Mouse (Mus musculus): Measurements from ENCODE around the gene Dpy30. TPM values are rescaled to one million over a fixed set of nuclear protein-coding genes. Genes with fewer than 3 reads are reported as not detected.
"Not testable (repeated sequence)": the region's sequence is repeated elsewhere in the genome, so short reads cannot be mapped to it uniquely, and the experiment has no call there.

The Dpy30 gene
- polyA plus RNA-seq, 1 experiment, result 17.8 TPM

GRCm38 (mm10) chr17:74328146-74328545 lies 4.4 kb upstream of the Dpy30 start:
- H3K4me1 ChIP-seq (ENCODE audit: control insufficient read depth, insufficient read depth, insufficient read length, low read length); H3K27ac ChIP-seq (ENCODE audit: insufficient read depth, low read depth, low read length); H3K36me3 ChIP-seq (ENCODE audit: control insufficient read depth, insufficient read depth, low read length); H3K27me3 ChIP-seq (ENCODE audit: control insufficient read depth, insufficient read depth, low read length); H3K4me3 ChIP-seq (ENCODE audit: low read depth, low read length): not testable (repeated sequence)
- TF ChIP-seq CTCF (IDR thresholded peaks at IDR 0.05; ENCODE audit: extremely low read depth, insufficient read length, insufficient replicate concordance, low read depth, low read length), result peak; percentile 38; the same call in 1 of the 2 replicates
- 50% methylated on average over 2 of the region's 2 CpGs for WGBS

GRCm38 (mm10) chr17:74327195-74327594 lies 3.5 kb upstream of the Dpy30 start:
- not testable (repeated sequence) for H3K27ac ChIP-seq (ENCODE audit: insufficient read depth, low read depth, low read length); H3K27me3 ChIP-seq (ENCODE audit: control insufficient read depth, insufficient read depth, low read length); H3K4me3 ChIP-seq (ENCODE audit: low read depth, low read length); H3K36me3 ChIP-seq (ENCODE audit: control insufficient read depth, insufficient read depth, low read length); H3K4me1 ChIP-seq (ENCODE audit: control insufficient read depth, insufficient read depth, insufficient read length, low read length)
- 83% methylated on average over 7 of the region's 7 CpGs for WGBS

GRCm38 (mm10) chr17:74322400-74323054 lies 1.2 kb downstream of the Dpy30 start:
- 47% methylated on average over 5 of the region's 5 CpGs for WGBS
- H3K27ac ChIP-seq (ENCODE audit: insufficient read depth, low read depth, low read length), result no peak overlapping the region
- no peaks in the 10 kb centered on the region for H3K36me3 ChIP-seq (ENCODE audit: control insufficient read depth, insufficient read depth, low read length)

GRCm38 (mm10) chr17:74318721-74319120 lies 5.0 kb downstream of the Dpy30 start:
- H3K27ac ChIP-seq (ENCODE audit: insufficient read depth, low read depth, low read length), result no peak overlapping the region
- TF ChIP-seq POLR2A (IDR thresholded peaks at IDR 0.05; ENCODE audit: low read depth, low read length) (no peak), CTCF (IDR thresholded peaks at IDR 0.05; ENCODE audit: extremely low read depth, insufficient read length, insufficient replicate concordance, low read depth, low read length) (no peak)
- WGBS, result 97% methylated on average over 6 of the region's 6 CpGs
- no peaks in the 10 kb centered on the region for H3K27me3 ChIP-seq (ENCODE audit: control insufficient read depth, insufficient read depth, low read length)
- H3K4me3 ChIP-seq (ENCODE audit: low read depth, low read length), result no peak overlapping the region
- H3K36me3 ChIP-seq (ENCODE audit: control insufficient read depth, insufficient read depth, low read length), result no peaks in the 10 kb centered on the region
- H3K4me1 ChIP-seq (ENCODE audit: control insufficient read depth, insufficient read depth, insufficient read length, low read length), result no peaks in the 10 kb centered on the region

More at GRCm38 (mm10) chr17:74322400-74323054, 1.2 kb downstream of the Dpy30 start:
- no peaks in the 10 kb centered on the region for H3K27me3 ChIP-seq (ENCODE audit: control insufficient read depth, insufficient read depth, low read length)
- H3K4me1 ChIP-seq (ENCODE audit: control insufficient read depth, insufficient read depth, insufficient read length, low read length), result no peaks in the 10 kb centered on the region
- H3K4me3 ChIP-seq (ENCODE audit: low read depth, low read length), result no peak overlapping the region
- TF ChIP-seq CTCF (IDR thresholded peaks at IDR 0.05; ENCODE audit: extremely low read depth, insufficient read length, insufficient replicate concordance, low read depth, low read length), result no peak
- no peak for TF ChIP-seq POLR2A (IDR thresholded peaks at IDR 0.05; ENCODE audit: low read depth, low read length)

GRCm38 (mm10) chr17:74316309-74316863 lies 7.4 kb downstream of the Dpy30 start:
- H3K27ac ChIP-seq (ENCODE audit: insufficient read depth, low read depth, low read length), result peak overlapping the region; percentile 69
- no peaks in the 10 kb centered on the region for H3K4me1 ChIP-seq (ENCODE audit: control insufficient read depth, insufficient read depth, insufficient read length, low read length)
- peak overlapping the region; percentile 78 for H3K4me3 ChIP-seq (ENCODE audit: low read depth, low read length)
- peak; percentile 14; the same call in 1 of the 2 replicates for TF ChIP-seq CTCF (IDR thresholded peaks at IDR 0.05; ENCODE audit: extremely low read depth, insufficient read length, insufficient replicate concordance, low read depth, low read length)
- peak; percentile 75 for TF ChIP-seq POLR2A (IDR thresholded peaks at IDR 0.05; ENCODE audit: low read depth, low read length)
- WGBS, result under 1% methylated on average over 48 of the region's 48 CpGs
- H3K36me3 ChIP-seq (ENCODE audit: control insufficient read depth, insufficient read depth, low read length), result no peaks in the 10 kb centered on the region
- H3K27me3 ChIP-seq (ENCODE audit: control insufficient read depth, insufficient read depth, low read length), result no peaks in the 10 kb centered on the region

- TF ChIP-seq POLR2A (IDR thresholded peaks at IDR 0.05; ENCODE audit: low read depth, low read length), result no peak
- no peak for TF ChIP-seq CTCF (IDR thresholded peaks at IDR 0.05; ENCODE audit: extremely low read depth, insufficient read length, insufficient replicate concordance, low read depth, low read length)
- WGBS, result 1% methylated on average over 45 of the region's 45 CpGs
- no peaks in the 10 kb centered on the region for H3K4me1 ChIP-seq (ENCODE audit: control insufficient read depth, insufficient read depth, insufficient read length, low read length)
- peaks cover 2% of the 10 kb centered on the region; the same call in 1 of the 2 replicates for H3K36me3 ChIP-seq (ENCODE audit: control insufficient read depth, insufficient read depth, low read length)
- H3K27ac ChIP-seq (ENCODE audit: insufficient read depth, low read depth, low read length), result peak overlapping the region; percentile 55
- no peaks in the 10 kb centered on the region for H3K27me3 ChIP-seq (ENCODE audit: control insufficient read depth, insufficient read depth, low read length)
- H3K4me3 ChIP-seq (ENCODE audit: low read depth, low read length), result peak overlapping the region; percentile 78
Observed at GRCm38 (mm10) chr17:74315445-74316308, 8.1 kb downstream of the Dpy30 start.

- H3K27me3 ChIP-seq (ENCODE audit: control insufficient read depth, insufficient read depth, low read length), result no peaks in the 10 kb centered on the region
Observed at GRCm38 (mm10) chr17:74306021-74306420, 17.7 kb downstream of the Dpy30 start.

More at GRCm38 (mm10) chr17:74306021-74306420, 17.7 kb downstream of the Dpy30 start:
- H3K27ac ChIP-seq (ENCODE audit: insufficient read depth, low read depth, low read length), result no peak overlapping the region
- peaks cover 32% of the 10 kb centered on the region for H3K36me3 ChIP-seq (ENCODE audit: control insufficient read depth, insufficient read depth, low read length)
- 89% methylated on average over 1 of the region's 1 CpGs for WGBS
- no peak overlapping the region for H3K4me3 ChIP-seq (ENCODE audit: low read depth, low read length)
- no peak for TF ChIP-seq CTCF (IDR thresholded peaks at IDR 0.05; ENCODE audit: extremely low read depth, insufficient read length, insufficient replicate concordance, low read depth, low read length)
- TF ChIP-seq POLR2A (IDR thresholded peaks at IDR 0.05; ENCODE audit: low read depth, low read length), result no peak
- no peaks in the 10 kb centered on the region for H3K4me1 ChIP-seq (ENCODE audit: control insufficient read depth, insufficient read depth, insufficient read length, low read length)

Data from small intestine, adult 2 months (tissue).